Mouse (Mus musculus) megakaryocyte, embryonic 14.5 days (primary cell): ENCODE data around the gene Crip3. TPM values are rescaled to one million over a fixed set of nuclear protein-coding genes. Genes with fewer than 3 reads are reported as not detected.

Source experiments
- H3K27me3 ChIP-seq: replicated peaks from 2 replicates; pipeline ENCODE3; 2012; ENCODE audit warnings: inconsistent platforms
- H3K36me3 ChIP-seq: replicated peaks from 2 replicates; pipeline ENCODE3; 2012; ENCODE audit warnings: low read length, inconsistent platforms, mixed read lengths
- H3K4me1 ChIP-seq: 2 replicates; pipeline ENCODE4 v1.6.1; 2012; ENCODE audit warnings: inconsistent platforms
- H3K4me3 ChIP-seq: replicated peaks from 2 replicates; pipeline ENCODE3; 2012; ENCODE audit warnings: moderate library complexity, mild to moderate bottlenecking, inconsistent platforms
- H3K9me3 ChIP-seq: 2 replicates; pipeline ENCODE4 v1.6.1; 2012; ENCODE audit warnings: inconsistent platforms
- FLI1 ChIP-seq: IDR thresholded peaks from 2 replicates; pipeline ENCODE4 v1.6.1; 2012; ENCODE audit warnings: low read length, inconsistent platforms, mixed read lengths
- GATA1 ChIP-seq: IDR thresholded peaks from 3 replicates; pipeline ENCODE4 v1.6.1; 2012; ENCODE audit warnings: mixed read lengths, low read length, inconsistent platforms, borderline replicate concordance
- polyA plus RNA-seq: library from polyadenylated mRNA; stranded (reverse); fragments of >175 nt; gene quantifications from 2 replicates; pipeline ENCODE4 v1.2.3, GENCODE M21; 2012; ENCODE audit warnings: low replicate concordance; ENCODE audit not compliant: insufficient read depth

Crip3 gene
- polyA plus RNA-seq, 1 experiment: not detected

DNA sequence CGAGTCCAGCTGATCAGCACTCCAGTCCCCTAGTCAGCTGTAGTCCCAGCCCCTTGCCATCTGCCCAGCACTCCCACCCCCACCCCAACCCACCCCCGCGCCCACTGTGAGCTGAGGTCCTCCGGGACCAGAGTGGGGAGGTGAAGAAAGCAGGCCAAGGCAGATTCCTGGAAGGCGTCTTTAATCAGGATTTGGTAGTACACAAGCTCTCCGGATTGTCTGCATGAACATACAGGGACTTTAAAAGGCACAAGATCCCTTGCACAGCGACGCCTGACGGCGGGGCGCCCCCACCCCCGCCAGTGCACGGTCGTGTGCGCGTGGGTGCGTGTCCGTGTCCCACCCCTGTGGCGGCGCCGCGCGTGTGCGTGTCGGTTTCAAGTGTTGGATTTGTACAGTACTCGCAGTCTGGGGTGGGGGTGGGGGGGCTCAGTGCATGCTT lies 25.3 kb downstream of the Crip3 start:
- Histone ChIP-seq H3K4me3 (peak overlapping the region; percentile 60), H3K36me3 (no peaks in the 10 kb centered on the region), H3K4me1 (peaks cover 32% of the 10 kb centered on the region), H3K9me3 (peaks cover 9% of the 10 kb centered on the region), H3K27me3 (peaks cover 87% of the 10 kb centered on the region)
- no peak for TF ChIP-seq GATA1
- TF ChIP-seq FLI1: no peak

DNA sequence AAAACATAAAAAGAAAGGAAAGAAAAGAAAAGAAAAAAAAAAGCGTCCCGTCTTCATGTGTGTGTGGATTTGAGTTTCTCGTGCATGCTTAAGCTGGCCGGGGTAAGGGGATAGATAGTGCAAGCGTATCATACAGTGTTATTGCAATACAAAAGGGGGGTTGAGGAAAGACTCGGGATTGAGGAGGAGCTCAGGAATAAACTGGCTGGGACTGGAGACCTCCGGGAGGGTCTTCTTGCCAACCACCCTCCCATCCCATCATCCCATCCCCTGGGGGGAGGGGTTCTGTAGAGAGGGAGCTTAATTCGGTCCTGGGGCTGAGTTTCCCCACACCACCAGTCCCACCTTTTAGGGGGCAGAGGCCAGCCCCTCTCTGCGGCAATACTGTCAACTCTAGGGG lies 25.8 kb downstream of the Crip3 start:
- H3K4me3 ChIP-seq: no peak overlapping the region
- TF ChIP-seq GATA1 (no peak), FLI1 (no peak)
- H3K9me3 ChIP-seq: peaks cover 9% of the 10 kb centered on the region
- peaks cover 89% of the 10 kb centered on the region for H3K27me3 ChIP-seq
- peaks cover 32% of the 10 kb centered on the region for H3K4me1 ChIP-seq
- H3K36me3 ChIP-seq: no peaks in the 10 kb centered on the region

DNA sequence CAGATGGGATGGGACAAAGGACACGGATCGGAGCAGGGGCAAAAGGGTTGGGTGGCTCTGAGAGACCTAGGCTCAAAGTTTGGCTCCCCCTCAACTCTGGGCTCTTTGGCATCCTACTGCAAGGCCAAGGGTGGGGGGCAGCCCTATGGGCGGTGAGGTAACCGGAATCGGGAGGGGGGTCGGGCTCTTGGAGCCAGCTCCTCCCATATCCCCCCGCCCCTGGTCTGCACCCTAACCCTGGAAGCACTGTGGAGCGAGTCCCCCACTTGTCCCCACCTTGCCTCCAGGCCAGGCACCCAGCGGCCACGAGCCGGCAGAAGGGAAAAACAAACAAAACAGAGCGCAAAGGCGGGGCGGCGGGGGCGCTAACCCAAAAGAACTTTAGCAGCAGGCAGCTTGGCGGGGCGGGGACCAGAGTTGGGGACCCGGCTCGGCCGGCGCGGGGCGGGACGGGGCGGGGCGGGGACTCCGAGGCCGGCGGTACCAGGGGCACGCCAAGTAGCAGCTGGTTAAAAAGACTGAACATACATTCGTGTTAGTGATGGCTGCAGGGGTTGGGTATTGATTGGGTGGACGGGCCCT lies 26.5 kb downstream of the Crip3 start:
- no peak for TF ChIP-seq GATA1
- TF ChIP-seq FLI1: no peak
- H3K9me3 ChIP-seq: peaks cover 9% of the 10 kb centered on the region
- peaks cover 92% of the 10 kb centered on the region for H3K27me3 ChIP-seq
- H3K4me1 ChIP-seq: peaks cover 32% of the 10 kb centered on the region
- peak overlapping the region; percentile 24 for H3K4me3 ChIP-seq
- no peaks in the 10 kb centered on the region for H3K36me3 ChIP-seq

DNA sequence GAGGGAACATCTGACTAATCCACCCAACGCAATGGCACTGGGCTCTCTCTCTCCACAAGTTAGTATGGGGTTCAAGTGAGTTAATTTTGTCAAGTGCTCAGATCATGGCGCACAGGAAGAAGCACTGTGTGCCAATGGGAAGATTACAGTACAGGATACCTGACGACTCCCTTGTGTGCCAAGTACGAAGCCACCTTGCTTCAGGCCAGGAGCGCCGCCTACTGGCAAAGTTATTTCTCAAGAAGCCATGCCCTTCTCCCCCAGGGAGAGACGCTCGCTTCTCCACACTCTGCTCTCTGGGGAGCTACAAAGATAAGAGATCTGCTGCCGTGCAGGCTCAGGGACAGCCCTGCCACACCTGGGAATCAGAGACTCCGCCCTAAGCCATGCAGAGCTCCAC lies 29.1 kb downstream of the Crip3 start:
- no peak overlapping the region for H3K4me3 ChIP-seq
- H3K4me1 ChIP-seq: peaks cover 44% of the 10 kb centered on the region
- H3K9me3 ChIP-seq: peaks cover 2% of the 10 kb centered on the region; the same call in 1 of the 2 replicates
- peaks cover 96% of the 10 kb centered on the region for H3K27me3 ChIP-seq
- no peak for TF ChIP-seq GATA1
- no peak for TF ChIP-seq FLI1
- no peaks in the 10 kb centered on the region for H3K36me3 ChIP-seq

DNA sequence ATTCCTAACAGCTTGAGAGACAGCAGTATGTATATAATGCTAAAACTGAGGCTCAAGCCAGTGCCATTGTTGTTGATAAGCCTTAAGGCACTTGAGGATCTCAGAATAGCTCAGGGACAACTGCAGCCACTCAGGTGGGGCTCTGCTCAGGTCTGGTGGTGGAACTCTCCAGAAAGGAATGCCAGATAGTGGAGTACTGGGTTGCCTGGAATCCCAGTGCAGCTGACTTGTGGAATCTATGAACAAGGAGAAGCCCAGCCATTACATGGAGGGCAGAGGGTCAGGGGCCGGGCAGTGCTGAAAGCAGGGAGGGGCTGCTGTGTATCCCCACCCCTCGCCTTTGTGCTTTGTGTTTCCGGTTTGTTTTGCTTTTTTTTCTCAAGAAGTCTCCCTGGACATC lies 29.7 kb downstream of the Crip3 start:
- Histone ChIP-seq H3K9me3 (peaks cover 2% of the 10 kb centered on the region; the same call in 1 of the 2 replicates), H3K27me3 (peaks cover 96% of the 10 kb centered on the region), H3K4me1 (peaks cover 39% of the 10 kb centered on the region), H3K36me3 (no peaks in the 10 kb centered on the region), H3K4me3 (no peak overlapping the region)
- TF ChIP-seq FLI1: no peak
- no peak for TF ChIP-seq GATA1

DNA sequence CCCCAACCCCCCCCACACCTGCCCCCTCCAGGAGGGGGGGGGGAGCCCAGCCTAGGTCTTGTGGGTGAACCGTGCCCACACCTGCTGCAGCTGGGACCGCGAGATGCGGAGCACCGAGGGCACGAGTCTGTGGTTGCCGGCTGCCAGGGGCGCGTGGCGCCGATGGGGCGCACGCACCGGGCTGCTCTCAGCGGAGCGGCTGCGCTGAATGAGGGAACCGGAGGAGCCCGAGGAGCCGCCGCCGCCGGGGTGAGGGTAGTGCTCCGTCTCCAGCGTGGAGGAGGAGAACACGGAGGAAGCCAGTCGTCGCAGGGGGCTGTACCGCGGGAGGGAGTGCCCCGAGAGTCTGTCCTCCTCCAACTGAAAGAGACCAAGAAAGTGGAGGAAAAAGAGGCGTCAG lies 31.9 kb downstream of the Crip3 start:
- peaks cover 2% of the 10 kb centered on the region; the same call in 1 of the 2 replicates for H3K9me3 ChIP-seq
- no peak for TF ChIP-seq FLI1
- TF ChIP-seq GATA1: no peak
- peaks cover 22% of the 10 kb centered on the region for H3K4me1 ChIP-seq
- no peaks in the 10 kb centered on the region for H3K36me3 ChIP-seq
- peak overlapping the region; percentile 85 for H3K4me3 ChIP-seq
- H3K27me3 ChIP-seq: peaks cover 91% of the 10 kb centered on the region

DNA sequence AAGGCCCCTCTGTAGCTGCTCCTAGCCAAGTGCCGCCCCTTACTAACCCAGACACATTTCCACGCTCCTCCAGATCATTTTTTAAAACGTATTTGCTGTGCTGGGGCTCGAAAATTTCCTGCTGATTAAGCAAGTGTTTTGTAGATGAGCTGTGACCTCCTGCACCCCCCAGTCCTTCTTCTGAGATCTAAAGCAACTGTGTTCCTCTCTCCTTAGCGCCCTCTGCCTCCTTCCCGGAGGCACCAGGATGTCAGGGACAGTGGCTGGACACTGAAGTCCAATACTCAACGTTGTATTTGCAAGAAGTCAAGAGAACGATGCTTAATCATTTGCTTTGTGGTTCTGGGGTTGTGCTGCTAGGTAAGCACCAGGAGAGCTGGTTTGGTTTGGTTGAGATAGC lies 32.6 kb downstream of the Crip3 start:
- peaks cover 21% of the 10 kb centered on the region for H3K4me1 ChIP-seq
- no peaks in the 10 kb centered on the region for H3K36me3 ChIP-seq
- no peak for TF ChIP-seq FLI1
- no peak for TF ChIP-seq GATA1
- peaks cover 91% of the 10 kb centered on the region for H3K27me3 ChIP-seq
- no peak overlapping the region for H3K4me3 ChIP-seq
- H3K9me3 ChIP-seq: peaks cover 2% of the 10 kb centered on the region; the same call in 1 of the 2 replicates

DNA sequence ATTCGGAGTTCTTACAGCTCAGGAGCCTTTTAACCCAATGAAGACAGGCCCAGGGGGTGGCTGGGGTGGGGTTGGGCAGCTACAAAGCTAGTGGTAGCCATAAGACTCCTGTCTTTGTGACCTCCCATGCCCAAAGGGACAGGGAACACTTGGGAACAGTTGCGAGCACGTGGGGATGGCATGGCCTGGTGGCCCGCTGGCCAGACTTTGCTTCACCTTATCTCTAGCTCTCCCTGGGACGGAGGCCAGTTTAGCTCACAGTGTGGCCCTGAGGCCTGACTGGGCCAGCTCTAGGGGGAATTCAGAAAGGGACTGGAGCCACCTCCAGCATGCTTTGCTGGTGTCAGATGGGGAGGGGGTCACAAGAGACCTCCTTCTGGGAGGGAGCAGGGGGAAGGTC lies 33.5 kb downstream of the Crip3 start:
- H3K4me1 ChIP-seq: peaks cover 20% of the 10 kb centered on the region
- H3K36me3 ChIP-seq: no peaks in the 10 kb centered on the region
- peaks cover 92% of the 10 kb centered on the region for H3K27me3 ChIP-seq
- no peaks in the 10 kb centered on the region for H3K9me3 ChIP-seq
- TF ChIP-seq GATA1 (no peak), FLI1 (no peak)
- H3K4me3 ChIP-seq: no peak overlapping the region

DNA sequence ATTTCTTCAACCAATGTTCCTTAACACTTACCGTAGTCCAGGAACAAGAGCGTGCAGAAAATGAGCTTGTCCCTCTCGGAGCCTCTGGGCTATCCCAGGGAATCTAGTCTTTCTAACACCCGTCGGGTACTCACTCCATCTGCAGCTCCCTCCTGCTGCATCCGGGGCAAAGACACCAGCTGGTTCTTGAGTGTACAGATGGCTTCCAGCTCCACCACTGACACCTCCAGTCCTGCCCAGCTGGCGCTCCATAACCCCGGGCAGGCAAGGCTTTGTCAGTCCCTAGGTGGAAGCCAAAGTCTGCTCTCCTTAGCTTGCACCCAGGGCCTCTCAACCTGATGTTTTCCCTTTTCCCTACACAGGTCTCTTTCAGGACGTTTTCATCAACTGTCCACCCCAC lies 39.1 kb downstream of the Crip3 start:
- no peak for TF ChIP-seq GATA1
- no peak for TF ChIP-seq FLI1
- no peaks in the 10 kb centered on the region for H3K9me3 ChIP-seq
- peaks cover 85% of the 10 kb centered on the region for H3K27me3 ChIP-seq
- peaks cover 7% of the 10 kb centered on the region for H3K4me1 ChIP-seq
- no peak overlapping the region for H3K4me3 ChIP-seq
- no peaks in the 10 kb centered on the region for H3K36me3 ChIP-seq

DNA sequence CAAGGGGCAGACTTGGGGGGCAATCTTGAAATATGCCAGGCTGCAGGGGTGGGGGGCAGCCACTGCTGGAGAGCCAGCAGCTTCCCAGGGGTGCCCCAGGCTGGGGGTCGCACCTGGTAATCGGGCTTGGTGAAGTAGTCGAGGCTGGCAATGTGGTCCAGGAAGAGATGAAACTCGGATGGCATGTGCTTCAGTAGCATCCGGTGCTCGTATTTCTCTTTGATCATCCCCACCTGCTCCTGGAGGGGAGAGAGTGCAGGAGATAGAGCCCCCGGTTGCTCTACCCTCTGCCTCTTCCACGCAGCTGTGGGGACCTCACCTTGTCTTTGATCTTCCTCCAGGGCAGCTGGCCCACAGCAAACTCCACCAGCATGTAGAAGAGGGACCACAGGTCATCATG lies 47.9 kb downstream of the Crip3 start:
- Histone ChIP-seq H3K27me3 (peaks cover 82% of the 10 kb centered on the region), H3K4me3 (no peak overlapping the region), H3K9me3 (no peaks in the 10 kb centered on the region), H3K4me1 (no peaks in the 10 kb centered on the region), H3K36me3 (no peaks in the 10 kb centered on the region)
- TF ChIP-seq FLI1: no peak
- no peak for TF ChIP-seq GATA1
